Mouse (Mus musculus) bone marrow macrophage, adult 2 months (primary cell): Measurements from ENCODE around the gene Svs5. TPM values are rescaled to one million over a fixed set of nuclear protein-coding genes. Genes with fewer than 3 reads are reported as not detected.

Experiments used
- H3K27ac ChIP-seq: 2 replicates; pipeline ENCODE4 v1.5.1; 2012; ENCODE audit warnings: low read depth, low read length; ENCODE audit not compliant: insufficient read depth
- H3K4me1 ChIP-seq: 2 replicates; pipeline ENCODE4 v1.6.1; 2012; ENCODE audit warnings: low read length; ENCODE audit not compliant: control insufficient read depth, insufficient read depth
- H3K4me3 ChIP-seq: 2 replicates; pipeline ENCODE4 v1.5.1; 2012; ENCODE audit warnings: mild to moderate bottlenecking, low read length, moderate library complexity; ENCODE audit not compliant: insufficient read depth
- CTCF ChIP-seq: IDR thresholded peaks from 2 replicates; pipeline ENCODE4 v1.5.1; 2012; ENCODE audit warnings: low read depth, mild to moderate bottlenecking, low read length, moderate library complexity
- POLR2A ChIP-seq: IDR thresholded peaks from 2 replicates; pipeline ENCODE4 v1.6.1; 2012; ENCODE audit warnings: mild to moderate bottlenecking, low read depth, low read length, borderline replicate concordance
- polyA plus RNA-seq: library from polyadenylated mRNA; stranded (reverse); fragments of >200 nt; gene quantifications from 2 replicates; pipeline ENCODE4 v1.2.4, GENCODE M21; 2012; ENCODE audit not compliant: missing spikeins, insufficient read depth, insufficient read length

The Svs5 gene
- polyA plus RNA-seq, 1 experiment: not detected

GRCm38 (mm10) chr2:164356177-164356967 lies 23.8 kb downstream of the Svs5 start:
- Histone ChIP-seq H3K27ac (no peak overlapping the region), H3K4me3 (no peak overlapping the region), H3K4me1 (peaks cover 22% of the 10 kb centered on the region)
- TF ChIP-seq CTCF: no peak
- no peak for TF ChIP-seq POLR2A

- no peak overlapping the region for H3K27ac ChIP-seq
- peaks cover 22% of the 10 kb centered on the region for H3K4me1 ChIP-seq
- TF ChIP-seq CTCF: no peak
- no peak for TF ChIP-seq POLR2A
Measured at GRCm38 (mm10) chr2:164358373-164358772, 25.8 kb downstream of the Svs5 start.

GRCm38 (mm10) chr2:164359031-164359430 lies 26.5 kb downstream of the Svs5 start:
- Histone ChIP-seq H3K27ac (no peak overlapping the region), H3K4me3 (no peak overlapping the region), H3K4me1 (peaks cover 22% of the 10 kb centered on the region)
- TF ChIP-seq CTCF (no peak), POLR2A (no peak)

More at GRCm38 (mm10) chr2:164358373-164358772, 25.8 kb downstream of the Svs5 start:
- no peak overlapping the region for H3K4me3 ChIP-seq

GRCm38 (mm10) chr2:164359668-164360067 lies 27.1 kb downstream of the Svs5 start:
- Histone ChIP-seq H3K4me3 (no peak overlapping the region), H3K27ac (no peak overlapping the region)
- no peak for TF ChIP-seq POLR2A
- TF ChIP-seq CTCF: no peak

GRCm38 (mm10) chr2:164360974-164361657 lies 28.6 kb downstream of the Svs5 start:
- TF ChIP-seq POLR2A: no peak
- TF ChIP-seq CTCF: no peak
- Histone ChIP-seq H3K27ac (no peak overlapping the region), H3K4me1 (peaks cover 24% of the 10 kb centered on the region), H3K4me3 (no peak overlapping the region)

More at GRCm38 (mm10) chr2:164359668-164360067, 27.1 kb downstream of the Svs5 start:
- H3K4me1 ChIP-seq: peaks cover 22% of the 10 kb centered on the region

GRCm38 (mm10) chr2:164366947-164367346 lies 34.4 kb downstream of the Svs5 start:
- H3K4me3 ChIP-seq: no peak overlapping the region
- TF ChIP-seq POLR2A (no peak), CTCF (no peak)
- no peak overlapping the region for H3K27ac ChIP-seq
- H3K4me1 ChIP-seq: peaks cover 12% of the 10 kb centered on the region

- Histone ChIP-seq H3K27ac (no peak overlapping the region), H3K4me3 (no peak overlapping the region), H3K4me1 (peaks cover 20% of the 10 kb centered on the region)
- TF ChIP-seq CTCF (no peak), POLR2A (no peak)
Measured at GRCm38 (mm10) chr2:164368620-164369105, 36.1 kb downstream of the Svs5 start.

GRCm38 (mm10) chr2:164371371-164371770 lies 38.8 kb downstream of the Svs5 start:
- no peak overlapping the region for H3K4me3 ChIP-seq
- TF ChIP-seq POLR2A: no peak
- TF ChIP-seq CTCF: no peak
- H3K4me1 ChIP-seq: peaks cover 23% of the 10 kb centered on the region
- H3K27ac ChIP-seq: no peak overlapping the region

- Histone ChIP-seq H3K27ac (no peak overlapping the region), H3K4me3 (no peak overlapping the region), H3K4me1 (peaks cover 14% of the 10 kb centered on the region)
- TF ChIP-seq POLR2A (no peak), CTCF (no peak)
Measured at GRCm38 (mm10) chr2:164372408-164373053, 40.0 kb downstream of the Svs5 start.
